Mouse (Mus musculus) lung, adult 18-20 months (tissue): ENCODE measurements around the gene Dll4.
A peak's percentile ranks its signal among the peaks of the same experiment; 100 is the strongest.

Source experiments
- DNase-seq, 2 experiments: peaks; one replicate each; pipeline ENCODE4 v3.0.0; 2022; ENCODE audit warnings: mixed read lengths in 2 of 2

The Dll4 gene

DNA sequence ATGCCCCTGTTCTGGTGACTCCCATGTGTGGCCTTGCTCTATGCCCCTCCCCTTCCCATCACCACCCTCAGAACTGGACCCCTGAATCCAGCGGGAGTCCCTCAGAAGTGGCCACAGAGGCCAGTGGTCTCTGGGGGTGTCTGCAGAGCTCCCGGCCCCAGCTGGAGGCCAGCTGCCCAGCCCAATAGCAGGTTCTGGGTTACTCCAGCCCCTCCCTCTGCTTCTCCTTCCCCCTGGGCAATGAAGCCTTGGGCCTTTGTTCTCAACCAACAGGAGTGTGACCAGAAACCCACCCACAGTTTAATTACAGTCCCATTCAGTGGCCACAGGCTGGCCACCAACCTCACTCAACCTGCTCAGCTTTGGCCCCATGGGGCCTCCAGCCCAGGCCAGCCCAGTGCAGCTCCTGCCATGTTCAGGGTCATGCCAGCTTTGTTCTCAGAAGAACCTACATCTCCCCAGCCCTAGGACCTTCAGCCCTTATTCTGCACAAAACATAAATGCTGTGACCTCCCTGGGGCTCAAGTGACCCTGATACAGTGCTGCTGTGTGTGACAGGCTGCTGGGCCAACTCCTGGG lies 13.1 kb upstream of the Dll4 start:
- no peak for DNase-seq

DNA sequence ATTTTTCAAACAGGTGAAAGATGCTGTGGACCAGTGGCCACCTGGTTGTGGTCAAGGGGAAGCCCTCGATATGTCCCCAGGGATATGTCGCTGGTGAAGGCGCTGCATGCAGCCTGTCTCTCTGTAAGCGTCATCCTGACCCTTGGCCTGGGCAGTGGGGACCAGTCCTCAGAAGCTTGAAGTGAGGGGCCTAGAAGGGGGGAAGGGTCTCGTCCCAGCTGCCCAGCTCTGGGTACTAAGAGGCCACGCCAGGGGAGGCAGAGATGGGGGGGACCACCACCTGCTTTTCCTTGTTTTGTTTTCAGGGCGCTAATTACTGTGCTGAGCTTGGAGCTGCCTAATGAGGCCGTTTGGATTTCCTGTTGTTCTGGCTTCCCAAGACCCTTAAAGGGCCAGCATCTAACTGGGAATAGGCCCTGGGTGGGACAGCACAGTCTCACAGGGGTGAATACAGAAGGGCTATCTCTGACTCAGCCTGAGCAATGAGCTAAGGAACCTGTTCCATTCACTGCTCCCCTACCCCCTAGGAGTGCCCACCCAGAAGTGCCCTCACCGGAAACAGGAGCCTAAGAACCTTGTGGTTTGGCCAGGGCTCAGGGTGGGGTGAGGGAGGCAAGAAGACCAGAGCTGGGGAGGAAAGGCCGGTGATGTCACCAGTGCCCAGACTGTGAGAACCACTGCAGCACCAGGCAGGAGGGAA lies 11.7 kb upstream of the Dll4 start:
- DNase-seq = peak; percentile 43 to 69

DNA sequence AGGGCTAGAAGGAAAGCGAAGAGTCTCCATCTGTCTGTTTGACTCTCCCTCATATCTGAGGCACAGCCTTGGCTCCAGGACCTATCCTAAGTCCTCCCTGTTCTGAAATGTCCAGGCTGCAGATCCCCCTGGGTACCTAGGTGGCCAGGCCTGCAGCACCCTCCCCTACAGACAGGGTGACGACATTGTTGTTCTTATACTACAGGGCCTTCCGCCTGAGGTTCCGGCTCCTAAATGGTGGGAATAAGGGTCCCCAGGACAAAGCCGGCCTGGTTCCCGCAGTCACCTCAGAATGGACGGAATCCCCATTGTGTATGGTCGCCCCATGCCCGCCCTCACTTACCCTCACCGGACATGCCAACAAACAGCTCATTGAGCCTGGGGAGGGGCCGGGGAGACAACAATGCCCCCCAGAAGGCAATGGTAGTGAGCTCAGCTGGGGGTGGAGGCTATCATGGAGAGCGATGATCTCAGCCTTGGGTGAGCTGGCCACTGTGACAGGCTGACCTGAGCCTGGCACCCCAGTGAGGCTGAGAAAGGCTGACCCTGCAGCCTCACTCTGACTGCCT lies 10.8 kb upstream of the Dll4 start:
- peak in 1 of 2 experiments; percentile 60 for DNase-seq

DNA sequence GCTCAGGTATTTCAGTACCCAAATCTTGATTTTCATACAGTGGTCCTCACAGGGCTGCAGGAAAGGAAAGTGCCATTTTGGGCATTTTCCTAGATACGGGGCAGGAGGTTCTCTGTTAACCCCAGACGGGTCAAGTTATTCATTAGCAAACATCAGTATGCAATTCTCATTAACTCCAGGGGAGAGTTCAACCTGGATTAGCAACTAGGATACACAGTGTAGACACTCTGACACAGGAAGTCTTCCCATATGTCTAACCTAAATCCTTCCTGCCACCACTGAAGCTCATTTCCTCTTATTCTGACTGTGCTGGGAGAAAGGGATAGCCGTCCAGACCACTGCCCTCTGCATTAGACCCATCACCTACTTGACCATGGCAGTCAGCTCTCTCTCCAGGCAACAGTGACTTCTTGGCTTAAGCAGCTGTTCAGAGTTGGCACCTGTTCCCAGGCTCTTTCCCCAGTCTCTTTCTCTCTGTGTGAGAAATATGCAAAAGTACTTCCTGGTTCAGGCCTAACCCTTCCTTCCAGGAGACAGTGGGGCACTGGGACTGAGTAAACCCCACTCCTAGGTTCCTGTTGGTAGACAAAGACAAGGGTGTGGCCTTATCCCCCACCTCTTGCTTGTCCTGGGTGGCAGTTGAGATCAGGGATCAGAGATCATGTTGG lies 7.4 kb upstream of the Dll4 start:
- DNase-seq = peak; percentile 42 to 61

DNA sequence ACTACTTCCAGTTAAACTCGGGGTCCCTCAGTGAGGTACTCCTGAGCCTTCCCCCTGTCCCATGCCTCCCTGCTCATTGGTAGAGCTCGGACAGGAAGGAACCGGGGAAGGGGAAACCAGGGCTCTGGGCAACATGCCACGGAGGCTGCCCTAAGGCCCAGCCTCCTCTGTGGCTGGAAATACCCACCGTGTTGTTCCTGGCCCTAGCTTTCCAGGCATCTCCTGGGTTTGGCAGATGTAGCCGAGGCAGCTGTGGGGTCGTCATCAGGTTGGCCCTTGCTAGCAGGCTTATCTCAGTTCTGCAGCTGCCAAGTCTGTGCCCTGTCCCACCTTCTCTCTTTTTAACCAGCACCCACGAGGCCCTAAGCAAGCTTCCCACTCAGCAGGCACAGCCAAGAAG lies 5.0 kb upstream of the Dll4 start:
- peak in 1 of 2 experiments; percentile 11 for DNase-seq

DNA sequence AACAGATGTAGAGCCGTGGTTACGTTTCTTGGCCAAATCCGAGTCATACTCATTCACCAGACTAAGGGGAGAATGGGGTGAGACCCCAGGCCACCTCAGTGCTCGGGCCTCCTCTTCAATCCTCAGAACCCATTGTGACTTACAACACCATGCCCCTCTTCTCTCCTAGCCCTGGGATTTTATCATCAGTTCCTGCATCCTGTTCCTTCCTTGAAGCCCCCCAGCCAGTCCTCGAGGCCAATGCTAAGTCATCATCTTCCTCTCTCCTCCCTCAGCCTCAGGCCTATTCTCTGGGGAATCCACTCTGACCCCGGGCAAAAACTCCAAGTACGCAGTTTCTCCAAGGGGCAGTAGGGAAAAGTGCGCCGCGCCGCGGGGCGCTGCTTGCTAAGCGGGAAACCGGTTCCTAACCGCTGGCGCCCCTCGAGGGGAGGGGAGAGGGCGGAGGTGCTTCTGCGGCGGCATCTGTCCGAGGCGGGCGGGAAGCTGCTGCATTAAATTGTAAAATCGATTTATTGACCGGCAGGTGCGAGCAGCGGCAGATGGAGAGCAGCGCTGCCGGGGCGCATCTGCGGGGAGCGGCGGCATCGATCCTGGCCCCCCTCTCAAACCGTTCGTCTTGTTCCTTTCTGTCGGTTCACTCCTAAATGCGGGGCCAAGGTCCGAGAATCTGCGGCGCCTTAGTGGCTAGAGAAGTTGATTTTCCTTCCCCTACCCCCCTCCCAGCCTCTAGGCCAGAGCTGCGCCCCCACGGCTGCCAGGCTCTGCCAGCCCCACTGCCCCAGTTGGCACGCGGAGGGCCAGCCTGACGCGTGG lies 3.6 kb upstream of the Dll4 start:
- DNase-seq = peak in 1 of 2 experiments; percentile 2

DNA sequence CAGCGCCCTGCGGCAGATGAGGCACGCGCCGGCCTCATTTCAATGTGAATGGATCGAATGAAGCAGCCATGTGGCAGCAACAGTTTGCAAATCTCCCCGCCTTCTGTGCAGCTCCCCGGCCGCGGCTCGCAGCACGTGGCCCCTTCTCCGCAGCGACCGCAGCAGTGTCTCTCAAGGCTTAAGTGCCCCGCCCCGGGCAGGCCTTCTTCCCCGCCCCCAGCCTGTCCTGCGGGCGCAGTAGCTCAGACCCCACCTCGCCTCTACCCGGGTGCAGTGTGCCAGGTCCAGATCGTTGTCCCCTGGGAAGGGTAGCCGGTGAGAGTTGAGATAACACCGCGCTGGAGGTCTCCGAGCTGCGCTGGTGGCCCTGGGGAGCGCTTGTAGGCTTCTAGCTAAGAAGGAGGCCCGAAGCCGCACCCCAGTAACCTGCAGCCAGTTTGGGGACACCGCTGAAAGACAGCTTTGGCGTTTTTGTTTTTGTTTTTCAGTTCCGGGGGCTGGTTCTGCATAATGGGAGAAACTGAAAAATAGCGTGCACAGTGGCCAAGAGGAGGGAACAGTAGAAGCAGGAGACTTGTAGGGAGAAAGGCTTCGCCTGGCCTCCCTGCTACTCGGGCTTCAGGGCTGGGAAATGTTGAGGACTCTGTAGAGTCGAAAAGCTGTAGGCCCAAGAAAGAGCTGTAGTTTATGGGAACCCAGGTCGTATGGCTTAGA lies 2.8 kb upstream of the Dll4 start:
- peak in 1 of 2 experiments; percentile 38 for DNase-seq

DNA sequence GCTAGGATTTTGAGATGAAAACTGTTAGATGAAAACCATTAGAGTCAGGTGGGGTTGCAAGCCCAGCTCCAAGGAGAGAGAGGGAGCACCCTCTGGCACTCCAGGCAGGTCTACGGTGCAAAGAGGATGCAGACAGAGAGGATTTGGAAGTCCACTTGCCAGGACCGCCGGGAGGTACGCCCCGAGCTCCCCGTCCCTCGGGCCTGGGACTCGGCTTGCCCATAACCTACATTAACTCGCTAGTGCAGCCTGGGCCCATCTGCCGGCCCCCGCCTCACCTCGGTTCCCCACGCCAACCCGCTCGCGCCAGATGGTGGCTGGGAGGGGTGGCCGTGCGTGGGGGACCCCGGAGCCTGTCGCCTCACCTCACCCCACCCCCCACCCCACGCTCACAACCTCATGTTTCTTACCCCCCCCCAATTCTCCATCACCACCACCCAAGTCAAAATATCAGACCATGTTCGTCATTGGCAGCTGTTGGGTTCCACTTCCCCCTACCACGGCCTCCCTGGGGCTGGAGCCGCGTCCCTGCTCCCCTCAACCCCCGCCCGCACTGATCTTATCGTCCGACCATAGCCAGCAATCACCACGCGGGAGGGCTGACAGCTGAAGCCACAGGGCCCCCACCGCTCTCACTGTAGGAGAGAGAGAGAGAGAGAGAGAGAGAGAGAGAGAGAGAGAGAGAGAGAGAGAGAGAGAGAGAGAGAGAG lies 1.6 kb upstream of the Dll4 start:
- no peak for DNase-seq

DNA sequence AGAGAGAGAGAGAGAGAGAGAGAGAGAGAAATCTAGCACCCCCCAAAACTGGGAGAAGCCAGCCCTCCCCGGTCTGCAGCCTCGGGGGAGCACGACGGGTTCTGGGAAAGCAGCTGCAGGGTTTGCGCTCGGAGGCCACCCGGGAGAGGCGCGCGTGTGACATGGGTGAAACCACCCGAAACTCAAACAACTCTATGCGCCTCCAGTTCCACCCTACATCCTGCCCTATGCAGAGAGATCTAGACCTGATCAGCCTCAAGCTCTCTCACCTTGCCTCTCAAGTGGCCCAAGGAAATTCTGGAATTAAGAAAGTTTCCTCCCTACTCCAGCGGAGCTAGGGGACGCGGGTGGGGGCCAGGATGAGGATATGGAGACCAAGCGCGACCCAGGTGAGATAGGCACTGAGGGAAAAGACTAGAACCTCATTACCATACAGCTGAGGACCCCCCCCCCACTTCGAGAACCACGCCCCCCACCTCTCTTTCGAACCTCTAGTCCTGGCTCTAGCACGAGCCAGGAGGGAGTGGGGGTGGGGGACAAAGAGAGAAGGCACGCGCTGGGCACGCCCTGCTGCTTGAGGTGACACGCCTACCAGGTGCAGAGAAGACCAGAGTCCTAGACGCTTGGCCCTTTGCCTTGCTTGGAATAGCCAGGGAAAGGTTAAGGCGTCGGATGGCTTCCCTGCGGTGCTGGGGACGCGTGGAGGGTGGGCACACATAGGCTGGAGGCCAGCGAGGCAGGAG lies 837 bp upstream of the Dll4 start:
- DNase-seq = peak; percentile 52 to 77

DNA sequence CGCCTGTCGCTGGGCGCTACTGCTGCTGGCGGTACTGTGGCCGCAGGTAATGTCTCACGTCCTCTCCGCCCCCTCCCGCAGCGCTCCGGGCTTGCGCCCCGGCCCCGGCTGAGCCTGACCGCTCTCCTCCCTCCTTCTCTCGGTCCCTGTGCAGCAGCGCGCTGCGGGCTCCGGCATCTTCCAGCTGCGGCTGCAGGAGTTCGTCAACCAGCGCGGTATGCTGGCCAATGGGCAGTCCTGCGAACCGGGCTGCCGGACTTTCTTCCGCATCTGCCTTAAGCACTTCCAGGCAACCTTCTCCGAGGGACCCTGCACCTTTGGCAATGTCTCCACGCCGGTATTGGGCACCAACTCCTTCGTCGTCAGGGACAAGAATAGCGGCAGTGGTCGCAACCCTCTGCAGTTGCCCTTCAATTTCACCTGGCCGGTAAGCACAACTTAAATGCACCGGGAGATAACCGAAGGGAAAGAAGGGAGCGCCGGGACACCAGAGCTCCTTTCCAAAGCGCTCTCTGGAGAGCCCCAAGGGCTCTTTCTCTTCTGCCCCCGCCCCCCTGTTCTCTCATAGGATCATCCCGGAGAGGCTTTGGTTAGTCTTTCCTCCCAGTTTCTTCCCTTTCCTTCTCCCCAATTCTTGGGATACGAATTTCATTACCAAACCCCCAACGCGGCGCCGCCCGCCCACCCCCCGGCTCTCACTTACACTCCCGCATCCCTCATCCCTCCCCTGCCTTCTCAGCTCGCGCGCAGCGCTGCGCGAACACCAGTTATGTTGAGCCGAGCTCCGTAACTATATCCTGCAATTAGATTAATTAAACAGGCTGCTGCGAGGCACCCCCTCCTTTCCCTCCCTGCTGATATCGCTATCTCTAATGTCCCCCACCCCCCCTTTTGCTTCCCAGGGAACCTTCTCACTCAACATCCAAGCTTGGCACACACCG lies 847 bp downstream of the Dll4 start:
- no peak for DNase-seq

DNA sequence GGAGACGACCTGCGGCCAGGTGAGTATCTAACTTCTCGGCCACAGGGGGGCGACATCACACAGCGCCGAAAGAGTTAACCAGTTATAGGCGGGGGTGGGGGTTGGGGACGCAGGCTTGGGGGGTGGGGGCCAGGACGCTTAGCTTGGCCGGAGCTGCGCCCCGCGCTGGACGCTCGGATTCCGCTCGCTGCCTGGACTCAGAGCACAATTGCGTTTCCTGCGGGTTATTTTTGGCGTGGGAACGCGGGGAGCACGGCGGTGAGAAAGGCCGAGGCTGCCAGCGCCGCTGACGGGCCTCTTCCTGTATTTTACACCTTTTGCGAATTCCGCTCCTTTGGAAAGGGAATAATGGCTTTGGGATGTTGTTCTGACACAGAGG lies 1.5 kb downstream of the Dll4 start:
- DNase-seq = peak; percentile 69 to 80

DNA sequence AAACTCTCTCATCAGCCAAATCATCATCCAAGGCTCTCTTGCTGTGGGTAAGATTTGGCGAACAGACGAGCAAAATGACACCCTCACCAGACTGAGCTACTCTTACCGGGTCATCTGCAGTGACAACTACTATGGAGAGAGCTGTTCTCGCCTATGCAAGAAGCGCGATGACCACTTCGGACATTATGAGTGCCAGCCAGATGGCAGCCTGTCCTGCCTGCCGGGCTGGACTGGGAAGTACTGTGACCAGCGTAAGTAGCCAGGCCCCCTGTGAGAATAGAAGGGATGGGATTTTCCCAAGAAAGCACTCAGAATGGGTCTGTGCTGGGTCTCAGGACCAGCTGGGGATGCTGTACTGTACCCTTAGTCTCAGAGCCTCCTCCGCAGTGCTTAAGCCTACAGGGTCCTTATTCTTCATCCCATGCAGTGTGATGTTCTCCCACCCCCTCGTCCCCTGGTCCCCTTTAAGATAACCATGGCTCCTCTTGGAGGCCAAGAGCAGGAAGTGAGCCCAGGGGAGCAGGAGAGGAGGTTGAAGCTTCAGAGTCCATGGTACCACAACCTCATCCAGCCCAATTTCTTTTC lies 2.5 kb downstream of the Dll4 start:
- no peak for DNase-seq

DNA sequence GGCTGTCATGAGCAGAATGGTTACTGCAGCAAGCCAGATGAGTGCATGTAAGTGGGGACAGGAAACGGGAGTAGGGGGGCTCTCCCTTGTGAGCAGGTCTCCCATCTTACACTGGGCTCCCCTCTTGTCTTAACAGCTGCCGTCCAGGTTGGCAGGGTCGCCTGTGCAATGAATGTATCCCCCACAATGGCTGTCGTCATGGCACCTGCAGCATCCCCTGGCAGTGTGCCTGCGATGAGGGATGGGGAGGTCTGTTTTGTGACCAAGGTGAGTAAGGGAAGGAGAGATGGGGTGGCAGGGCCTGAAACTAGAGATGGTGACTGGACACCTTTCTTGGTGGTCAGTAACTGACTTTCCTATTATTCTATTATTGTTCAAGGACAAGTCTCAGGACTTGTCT lies 3.0 kb downstream of the Dll4 start:
- no peak for DNase-seq

DNA sequence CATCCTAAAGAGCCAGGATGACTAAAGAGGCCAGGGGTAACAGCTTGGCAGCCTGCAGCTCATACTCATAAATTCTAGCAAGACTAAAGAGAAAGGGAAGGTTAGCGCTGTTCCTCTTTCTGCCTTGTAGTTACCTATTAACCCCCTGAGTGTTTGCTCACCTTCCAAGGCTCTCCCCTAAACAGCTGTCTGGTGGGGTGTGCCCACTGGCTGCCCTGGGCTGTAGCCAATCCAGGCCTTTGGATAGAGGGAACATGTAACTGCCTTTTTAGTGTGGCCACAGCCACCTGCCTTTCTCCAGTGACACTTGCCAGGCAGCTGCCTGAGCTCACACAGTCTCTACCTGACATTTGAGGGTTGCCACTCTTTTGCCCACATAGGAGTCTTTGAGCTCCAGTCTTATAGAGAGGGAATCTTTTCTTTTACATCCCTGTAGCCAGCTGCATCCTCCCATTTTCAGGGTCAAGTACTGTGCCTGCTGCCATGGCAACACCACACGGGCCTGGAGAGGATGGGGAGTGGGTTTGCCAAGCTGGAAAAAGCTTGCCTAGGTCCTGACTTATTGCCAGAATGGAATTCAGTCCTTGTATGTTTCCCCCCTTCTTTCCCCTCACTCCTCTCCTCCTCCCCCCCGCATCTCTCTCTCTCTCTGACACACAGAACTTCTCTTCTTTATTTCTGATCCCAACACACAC lies 3.7 kb downstream of the Dll4 start:
- DNase-seq = peak in 1 of 2 experiments; percentile 49

DNA sequence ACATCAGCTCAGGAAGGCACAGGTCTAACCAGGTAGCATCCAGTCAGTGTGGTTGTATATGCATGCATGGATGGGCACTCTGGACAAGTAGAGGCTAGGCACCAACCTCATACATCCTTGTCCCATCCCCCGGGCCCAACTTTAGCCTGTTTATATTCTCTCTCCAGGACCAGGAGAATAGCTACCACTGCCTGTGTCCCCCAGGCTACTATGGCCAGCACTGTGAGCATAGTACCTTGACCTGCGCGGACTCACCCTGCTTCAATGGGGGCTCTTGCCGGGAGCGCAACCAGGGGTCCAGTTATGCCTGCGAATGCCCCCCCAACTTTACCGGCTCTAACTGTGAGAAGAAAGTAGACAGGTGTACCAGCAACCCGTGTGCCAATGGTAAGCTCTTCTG lies 5.2 kb downstream of the Dll4 start:
- no peak for DNase-seq

DNA sequence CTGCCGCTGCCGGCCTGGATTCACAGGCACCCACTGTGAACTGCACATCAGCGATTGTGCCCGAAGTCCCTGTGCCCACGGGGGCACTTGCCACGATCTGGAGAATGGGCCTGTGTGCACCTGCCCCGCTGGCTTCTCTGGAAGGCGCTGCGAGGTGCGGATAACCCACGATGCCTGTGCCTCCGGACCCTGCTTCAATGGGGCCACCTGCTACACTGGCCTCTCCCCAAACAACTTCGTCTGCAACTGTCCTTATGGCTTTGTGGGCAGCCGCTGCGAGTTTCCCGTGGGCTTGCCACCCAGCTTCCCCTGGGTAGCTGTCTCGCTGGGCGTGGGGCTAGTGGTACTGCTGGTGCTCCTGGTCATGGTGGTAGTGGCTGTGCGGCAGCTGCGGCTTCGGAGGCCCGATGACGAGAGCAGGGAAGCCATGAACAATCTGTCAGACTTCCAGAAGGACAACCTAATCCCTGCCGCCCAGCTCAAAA lies 6.6 kb downstream of the Dll4 start:
- DNase-seq = no peak

DNA sequence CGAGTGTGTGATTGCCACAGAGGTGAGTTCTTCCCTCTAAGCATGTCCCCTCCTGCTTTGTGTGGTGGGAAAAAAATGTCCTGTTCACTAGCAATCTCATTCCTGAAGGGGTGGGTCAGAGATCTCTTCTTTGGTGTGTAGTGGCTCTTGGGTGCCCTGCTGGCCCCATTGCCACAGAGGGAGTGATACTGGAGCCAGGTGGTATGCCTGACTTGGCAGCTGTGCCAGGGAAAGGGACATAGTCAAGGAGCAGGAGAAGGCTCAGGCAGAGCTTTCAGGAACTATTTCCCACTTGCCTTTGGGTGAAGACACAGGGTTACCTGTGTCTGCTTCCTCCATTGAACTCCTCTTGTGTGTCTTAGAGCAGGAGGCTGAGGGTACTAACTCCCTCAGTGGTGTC lies 8.6 kb downstream of the Dll4 start:
- DNase-seq = no peak

DNA sequence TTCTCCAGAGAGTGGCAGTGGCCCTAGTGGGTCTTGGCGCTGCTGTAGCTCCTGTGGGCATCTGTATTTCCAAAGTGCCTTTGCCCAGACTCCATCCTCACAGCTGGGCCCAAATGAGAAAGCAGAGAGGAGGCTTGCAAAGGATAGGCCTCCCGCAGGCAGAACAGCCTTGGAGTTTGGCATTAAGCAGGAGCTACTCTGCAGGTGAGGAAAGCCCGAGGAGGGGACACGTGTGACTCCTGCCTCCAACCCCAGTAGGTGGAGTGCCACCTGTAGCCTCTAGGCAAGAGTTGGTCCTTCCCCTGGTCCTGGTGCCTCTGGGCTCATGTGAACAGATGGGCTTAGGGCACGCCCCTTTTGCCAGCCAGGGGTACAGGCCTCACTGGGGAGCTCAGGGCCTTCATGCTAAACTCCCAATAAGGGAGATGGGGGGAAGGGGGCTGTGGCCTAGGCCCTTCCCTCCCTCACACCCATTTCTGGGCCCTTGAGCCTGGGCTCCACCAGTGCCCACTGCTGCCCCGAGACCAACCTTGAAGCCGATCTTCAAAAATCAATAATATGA lies 9.5 kb downstream of the Dll4 start:
- no peak for DNase-seq
